Mouse (Mus musculus) liver, embryonic 14.5 days (tissue): Measurements from ENCODE around the gene Spryd3. TPM values are rescaled to one million over a fixed set of nuclear protein-coding genes. Genes with fewer than 3 reads are reported as not detected.

Experiments
- ATAC-seq: fragments of 200-750 bp; cut with Nextera tagmentation; 2 replicates; pipeline ENCODE4 v1.8.0; 2017; ENCODE audit warnings: moderate number of reproducible peaks, mild to moderate bottlenecking, moderate library complexity; ENCODE audit not compliant: insufficient read depth
- DNase-seq, 3 experiments: peaks; one replicate each; pipeline ENCODE4 v3.0.0-alpha.2; 2012 to 2013; ENCODE audit warnings: low read depth in 3 of 3, low spot score in 3 of 3
- H3K27ac ChIP-seq: fragments of 300-500 bp; sonication (generic); 2 replicates; pipeline ENCODE4 v1.5.1; 2014; ENCODE audit warnings: moderate library complexity, mild to moderate bottlenecking, control low read depth, inconsistent platforms
- H3K27me3 ChIP-seq: fragments of 300-500 bp; sonication (generic); 2 replicates; pipeline ENCODE4 v1.6.1; 2014; ENCODE audit warnings: mild to moderate bottlenecking, low read length, moderate library complexity; ENCODE audit not compliant: control insufficient read depth, insufficient read depth
- H3K36me3 ChIP-seq: fragments of 300-500 bp; sonication (generic); replicated peaks from 2 replicates; pipeline ENCODE4 v1.6.1; 2014; ENCODE audit warnings: low read depth; ENCODE audit not compliant: control insufficient read depth, insufficient read depth
- H3K4me1 ChIP-seq, 2 experiments: fragments of 200-500 bp in 1 of 2; fragments of 300-500 bp in 1 of 2; sonication (generic) in 1 of 2; replicated peaks; 2 replicates each; pipeline ENCODE4 v1.6.1; 2012 to 2014; ENCODE audit warnings: antibody characterized with exemption in 1 of 2, inconsistent platforms in 1 of 2, low read length in 1 of 2; ENCODE audit not compliant: control insufficient read depth in 2 of 2, insufficient read depth in 2 of 2
- H3K4me2 ChIP-seq: fragments of 300-500 bp; sonication (generic); 2 replicates; pipeline ENCODE4 v1.6.1; 2014; ENCODE audit warnings: low read depth, mild to moderate bottlenecking, control low read depth, moderate library complexity
- H3K4me3 ChIP-seq, 2 experiments: fragments of 200-500 bp in 1 of 2; fragments of 300-500 bp in 1 of 2; sonication (generic) in 1 of 2; 2 replicates each; pipeline ENCODE4 v1.5.1; 2012 to 2014; ENCODE audit warnings: low read depth in 2 of 2, low read length in 2 of 2, mild to moderate bottlenecking in 2 of 2, control low read depth in 1 of 2, inconsistent platforms in 1 of 2, moderate library complexity in 1 of 2; ENCODE audit not compliant: insufficient read depth in 1 of 2
- H3K9ac ChIP-seq: fragments of 300-500 bp; sonication (generic); replicated peaks from 2 replicates; pipeline ENCODE4 v1.6.1; 2014; ENCODE audit warnings: mild to moderate bottlenecking, control low read depth, moderate library complexity
- H3K9me3 ChIP-seq: fragments of 300-500 bp; sonication (generic); 2 replicates; pipeline ENCODE4 v1.6.1; 2016; ENCODE audit warnings: low read length, mixed read lengths; ENCODE audit not compliant: control insufficient read depth
- CTCF ChIP-seq: IDR thresholded peaks from 2 replicates; pipeline ENCODE4 v1.5.1; 2016; ENCODE audit warnings: antibody characterized with exemption, low read depth, control low read depth
- EP300 ChIP-seq: IDR thresholded peaks from 2 replicates; pipeline ENCODE4 v1.6.1; 2016; ENCODE audit warnings: antibody characterized with exemption, low read depth
- WGBS: fragments of 180-500 bp; shearing (Covaris S2); extraction: QIAGEN DNeasy Blood & Tissue Kit; methylation state at CpG from one replicate; pipeline ENCODE4 v1.1.7; 2014; ENCODE audit not compliant: insufficient replicate concordance; 5-methylcytosine and 5-hydroxymethylcytosine counted together
- polyA plus RNA-seq, 2 experiments: library from polyadenylated mRNA; depleted of rRNA in 1 of 2; stranded (reverse) in 1 of 2; unstranded in 1 of 2; fragments of >200 nt; fragmentation: Nextera tagmentation in 1 of 2; extraction: Ambion mirVana in 1 of 2; gene quantifications; 2 replicates each; pipeline versions ENCODE4 v1.2.1 to v1.2.3; 2012 to 2014

Gene Spryd3
- polyA plus RNA-seq, 2 experiments = 8.8 to 12.5 TPM

DNA sequence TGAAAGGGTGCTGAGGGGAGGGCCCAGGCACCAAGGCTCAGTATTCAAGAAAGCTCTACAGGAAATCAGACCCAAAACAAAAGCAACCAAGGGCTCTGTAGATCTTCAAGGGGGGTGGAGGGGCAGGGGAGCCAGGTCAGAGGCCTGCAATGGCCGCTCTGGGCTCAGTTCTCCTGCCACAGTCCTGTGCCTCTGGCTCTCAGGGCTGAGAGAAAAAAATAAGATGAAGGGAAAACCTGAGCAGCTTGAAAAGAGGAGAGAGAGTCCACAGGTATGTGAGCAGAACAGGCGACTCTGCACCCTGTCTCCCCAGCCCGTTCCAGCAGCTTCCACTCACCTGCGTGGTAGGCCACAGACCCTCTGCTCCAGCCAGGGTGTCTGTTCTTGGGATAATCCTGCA, 17.4 kb downstream of the Spryd3 start:
- no peak for DNase-seq
- H3K9ac ChIP-seq = no peak overlapping the region
- no peak overlapping the region for H3K4me2 ChIP-seq
- no peaks in the 10 kb centered on the region for H3K27me3 ChIP-seq
- ATAC-seq = no peak
- H3K4me1 ChIP-seq = no peaks in the 10 kb centered on the region
- no peak overlapping the region for H3K4me3 ChIP-seq
- H3K27ac ChIP-seq = no peak overlapping the region
- 78% methylated on average over 4 of the region's 4 CpGs for WGBS
- TF ChIP-seq EP300 = no peak
- H3K9me3 ChIP-seq = no peaks in the 10 kb centered on the region
- peaks cover 3% of the 10 kb centered on the region for H3K36me3 ChIP-seq

DNA sequence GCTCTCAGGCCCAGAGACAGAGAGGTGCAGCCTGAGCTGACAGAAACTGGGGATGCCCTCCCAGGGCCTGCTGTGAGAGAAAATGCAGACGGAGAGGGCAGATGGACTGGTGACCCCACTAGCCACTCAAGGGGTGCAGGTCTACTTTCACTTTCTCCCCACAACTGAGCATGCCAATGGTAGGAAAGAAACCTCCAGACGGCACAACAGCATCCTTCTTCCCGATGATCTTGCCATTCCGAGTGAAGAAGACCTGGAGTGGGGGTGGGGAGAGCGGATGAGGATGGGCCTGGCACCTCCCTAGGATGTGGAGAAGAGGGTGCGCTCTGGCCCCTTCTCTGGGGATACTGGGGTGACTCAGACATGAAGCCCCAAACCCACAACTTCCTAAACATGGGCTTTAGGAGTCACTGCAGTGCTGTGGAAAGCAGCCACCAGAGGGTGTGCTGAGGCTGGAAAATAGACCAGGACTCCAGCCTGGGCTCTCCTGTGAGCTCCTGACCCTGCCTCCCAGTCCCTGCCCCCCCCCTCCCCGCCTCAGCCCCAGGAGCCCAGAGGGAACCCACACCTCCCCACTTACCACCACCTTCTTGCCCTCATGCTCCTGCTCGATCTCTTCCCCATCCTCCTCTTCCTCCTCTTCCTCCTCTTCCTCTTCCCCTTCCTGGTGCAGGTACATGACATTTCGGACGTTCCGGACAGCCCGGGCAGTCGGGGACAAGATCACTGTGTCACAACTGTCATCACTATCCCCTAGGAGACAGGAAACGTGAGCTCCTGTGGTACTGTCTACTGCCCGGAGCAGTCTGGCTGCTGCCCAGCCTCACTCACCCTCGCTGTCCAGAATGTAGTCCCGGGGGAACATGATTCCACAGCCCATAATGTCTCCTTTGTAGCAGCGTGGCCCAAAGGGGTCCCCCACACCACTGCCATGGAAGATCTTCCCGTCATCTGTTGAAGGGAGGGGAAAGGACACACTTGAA, 18.3 kb downstream of the Spryd3 start:
- no peak overlapping the region for H3K27ac ChIP-seq
- no peaks in the 10 kb centered on the region for H3K9me3 ChIP-seq
- no peaks in the 10 kb centered on the region for H3K4me1 ChIP-seq
- H3K27me3 ChIP-seq = no peaks in the 10 kb centered on the region
- no peak for DNase-seq
- H3K4me3 ChIP-seq = no peak overlapping the region
- no peak overlapping the region for H3K4me2 ChIP-seq
- no peak overlapping the region for H3K9ac ChIP-seq
- peaks cover 2% of the 10 kb centered on the region for H3K36me3 ChIP-seq
- ATAC-seq = no peak
- TF ChIP-seq EP300 (no peak), CTCF (peak; percentile 41)
- 78% methylated on average over 19 of the region's 19 CpGs for WGBS

DNA sequence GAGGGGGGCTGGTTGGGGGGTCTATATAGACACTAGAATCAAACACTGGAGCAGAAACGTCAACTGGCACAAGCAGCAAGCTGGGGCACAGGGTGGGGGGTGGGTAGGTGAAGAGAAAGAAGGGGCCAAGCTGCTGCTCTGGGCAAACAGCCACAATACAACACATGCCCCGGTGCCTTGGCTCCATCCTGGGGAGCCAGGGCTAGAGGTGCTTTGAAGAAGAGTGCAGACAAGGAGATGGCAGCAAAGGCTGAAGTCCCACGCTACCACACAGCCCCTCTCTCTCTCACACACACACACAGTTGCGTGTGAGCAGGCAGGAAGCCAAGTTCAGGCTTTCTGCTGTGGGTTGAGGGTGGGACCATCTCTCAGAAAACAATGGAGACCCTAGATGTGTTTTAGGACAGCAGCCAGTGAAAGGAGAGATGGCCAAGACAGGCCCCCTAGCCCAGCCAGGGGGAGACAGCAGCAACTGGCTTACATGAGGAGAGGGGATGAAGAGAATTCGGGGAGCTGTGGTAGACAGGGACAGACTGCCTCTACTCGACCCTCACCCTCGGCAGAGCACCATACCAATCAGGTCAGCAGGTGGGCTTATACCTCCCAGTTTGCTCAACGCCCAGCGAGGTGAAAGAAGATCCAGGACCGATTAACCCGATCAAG, 19.1 kb downstream of the Spryd3 start:
- Histone ChIP-seq H3K4me1 (no peaks in the 10 kb centered on the region), H3K27ac (no peak overlapping the region), H3K4me2 (no peak overlapping the region), H3K36me3 (no peaks in the 10 kb centered on the region; the same call in none of the 2 replicates), H3K9me3 (no peaks in the 10 kb centered on the region), H3K4me3 (no peak overlapping the region), H3K27me3 (no peaks in the 10 kb centered on the region), H3K9ac (no peak overlapping the region)
- TF ChIP-seq CTCF (no peak), EP300 (no peak)
- 74% methylated on average over 11 of the region's 11 CpGs for WGBS
- no peak for ATAC-seq
- no peak for DNase-seq

- Histone ChIP-seq H3K36me3 (no peaks in the 10 kb centered on the region; the same call in 1 of the 2 replicates), H3K27me3 (no peaks in the 10 kb centered on the region), H3K4me2 (no peak overlapping the region), H3K4me3 (no peak overlapping the region), H3K9ac (no peak overlapping the region), H3K4me1 (no peaks in the 10 kb centered on the region), H3K9me3 (no peaks in the 10 kb centered on the region), H3K27ac (no peak overlapping the region)
- peak; percentile 46; the same call in 1 of the 2 replicates for ATAC-seq
- DNase-seq = no peak
- no peak for TF ChIP-seq CTCF
- no peak for TF ChIP-seq EP300
- whole genome bisulfite sequencing = 42% methylated on average over 9 of the region's 9 CpGs
Observed at GRCm38 (mm10) chr15:102115731-102116231, 20.3 kb downstream of the Spryd3 start.
